Mouse (Mus musculus) kidney, embryonic 16.5 days (tissue): ENCODE measurements around the gene Slc38a3. TPM values are rescaled to one million over a fixed set of nuclear protein-coding genes. Genes with fewer than 3 reads are reported as not detected.
A peak's percentile ranks its signal among the peaks of the same experiment; 100 is the strongest.

ENCODE experiments used
- ATAC-seq: fragments of 200-750 bp; cut with Nextera tagmentation; 2 replicates; pipeline ENCODE4 v1.8.0; 2017; ENCODE audit warnings: moderate TSS enrichment; ENCODE audit not compliant: low FRiP score, low TSS enrichment
- H3K27ac ChIP-seq: fragments of 300-500 bp; sonication (generic); 2 replicates; pipeline ENCODE4 v1.5.1; 2014; ENCODE audit warnings: low read length
- H3K27me3 ChIP-seq: fragments of 300-500 bp; sonication (generic); 2 replicates; pipeline ENCODE4 v1.6.1; 2014; ENCODE audit warnings: low read length, control low read depth, mixed read lengths; ENCODE audit not compliant: insufficient read depth
- H3K36me3 ChIP-seq: fragments of 300-500 bp; sonication (generic); 2 replicates; pipeline ENCODE4 v1.6.1; 2014; ENCODE audit warnings: low read length, control low read depth, mixed read lengths; ENCODE audit not compliant: insufficient read depth
- H3K4me1 ChIP-seq: fragments of 300-500 bp; sonication (generic); 2 replicates; pipeline ENCODE4 v1.6.1; 2014; ENCODE audit warnings: low read length, control low read depth, mixed read lengths; ENCODE audit not compliant: insufficient read depth
- H3K4me2 ChIP-seq: fragments of 300-500 bp; sonication (generic); replicated peaks from 2 replicates; pipeline ENCODE4 v1.6.1; 2014; ENCODE audit warnings: low read depth, low read length
- H3K4me3 ChIP-seq: fragments of 300-500 bp; sonication (generic); 2 replicates; pipeline ENCODE4 v1.5.1; 2014; ENCODE audit warnings: mild to moderate bottlenecking, low read length
- H3K9ac ChIP-seq: fragments of 300-500 bp; sonication (generic); replicated peaks from 2 replicates; pipeline ENCODE4 v1.6.1; 2014; ENCODE audit warnings: low read length
- H3K9me3 ChIP-seq: fragments of 300-500 bp; sonication (generic); 2 replicates; pipeline ENCODE4 v1.6.1; 2016; ENCODE audit warnings: low read length, control low read depth
- WGBS: fragments of 180-500 bp; shearing (Covaris S2); extraction: QIAGEN DNeasy Blood & Tissue Kit; methylation state at CpG from one replicate; pipeline ENCODE4 v1.1.7; 2014; 5-methylcytosine and 5-hydroxymethylcytosine counted together
- polyA plus RNA-seq: library from polyadenylated mRNA; unstranded; fragments of >200 nt; fragmentation: Nextera tagmentation; extraction: Ambion mirVana; gene quantifications from 2 replicates; pipeline ENCODE4 v1.2.1, GENCODE M21; 2015

Slc38a3 gene
- polyA plus RNA-seq, 1 experiment from 2014 or later, result 12.9 TPM

GRCm38 (mm10) chr9:107607036-107607435, 62.3 kb downstream of the Slc38a3 start:
- H3K27me3 ChIP-seq, result no peaks in the 10 kb centered on the region
- H3K4me2 ChIP-seq, result peak overlapping the region; percentile 49
- H3K36me3 ChIP-seq, result no peaks in the 10 kb centered on the region
- 54% methylated on average over 2 of the region's 2 CpGs for WGBS
- H3K4me3 ChIP-seq, result peak overlapping the region; percentile 32
- no peak for ATAC-seq
- H3K4me1 ChIP-seq, result peaks cover 84% of the 10 kb centered on the region
- no peaks in the 10 kb centered on the region for H3K9me3 ChIP-seq
- H3K9ac ChIP-seq, result peak overlapping the region; percentile 54
- H3K27ac ChIP-seq, result peak overlapping the region; percentile 94

- no peak for ATAC-seq
- WGBS, result 15% methylated on average over 9 of the region's 9 CpGs
- Histone ChIP-seq H3K27ac (peak overlapping the region; percentile 94), H3K4me2 (peak overlapping the region; percentile 49), H3K4me1 (peaks cover 83% of the 10 kb centered on the region), H3K4me3 (peak overlapping the region; percentile 32), H3K36me3 (no peaks in the 10 kb centered on the region; the same call in 1 of the 2 replicates), H3K27me3 (no peaks in the 10 kb centered on the region), H3K9ac (peak overlapping the region; percentile 54), H3K9me3 (no peaks in the 10 kb centered on the region)
These were observed 62.7 kb downstream of the Slc38a3 start for GRCm38 (mm10) chr9:107606591-107606990.

GRCm38 (mm10) chr9:107605041-107605661, 64.2 kb downstream of the Slc38a3 start:
- Histone ChIP-seq H3K9ac (peak overlapping the region; percentile 73), H3K4me1 (peaks cover 79% of the 10 kb centered on the region), H3K9me3 (no peaks in the 10 kb centered on the region), H3K27me3 (no peaks in the 10 kb centered on the region), H3K27ac (peak overlapping the region; percentile 94), H3K4me2 (peak overlapping the region; percentile 60), H3K36me3 (peaks cover 3% of the 10 kb centered on the region; the same call in 1 of the 2 replicates), H3K4me3 (peak overlapping the region; percentile 40)
- peak; percentile 78 for ATAC-seq
- 25% methylated on average over 22 of the region's 23 CpGs for WGBS

- Histone ChIP-seq H3K9me3 (no peaks in the 10 kb centered on the region), H3K36me3 (peaks cover 3% of the 10 kb centered on the region; the same call in 1 of the 2 replicates), H3K9ac (no peak overlapping the region), H3K27me3 (no peaks in the 10 kb centered on the region), H3K4me1 (peaks cover 66% of the 10 kb centered on the region), H3K27ac (no peak overlapping the region), H3K4me3 (no peak overlapping the region), H3K4me2 (no peak overlapping the region)
- 51% methylated on average over 6 of the region's 6 CpGs for WGBS
- no peak for ATAC-seq
These were observed 66.1 kb downstream of the Slc38a3 start for GRCm38 (mm10) chr9:107603251-107603650.

- Histone ChIP-seq H3K4me2 (0 out of 2 replicates have a peak overlapping the region, but pooled peaks have one; percentile 28), H3K9ac (peak overlapping the region; percentile 45), H3K4me3 (no peak overlapping the region), H3K4me1 (peaks cover 56% of the 10 kb centered on the region), H3K27me3 (no peaks in the 10 kb centered on the region), H3K9me3 (no peaks in the 10 kb centered on the region), H3K27ac (peak overlapping the region; percentile 21; the same call in 1 of the 2 replicates), H3K36me3 (peaks cover 3% of the 10 kb centered on the region; the same call in 1 of the 2 replicates)
- 9% methylated on average over 10 of the region's 10 CpGs for WGBS
- ATAC-seq, result peak; percentile 20; the same call in 1 of the 2 replicates
These were observed 67.2 kb downstream of the Slc38a3 start for GRCm38 (mm10) chr9:107602068-107602648.

GRCm38 (mm10) chr9:107601275-107601674, 68.1 kb downstream of the Slc38a3 start:
- Histone ChIP-seq H3K4me3 (no peak overlapping the region), H3K9me3 (no peaks in the 10 kb centered on the region), H3K36me3 (peaks cover 3% of the 10 kb centered on the region; the same call in 1 of the 2 replicates), H3K4me1 (peaks cover 47% of the 10 kb centered on the region), H3K9ac (no peak overlapping the region), H3K27me3 (no peaks in the 10 kb centered on the region), H3K4me2 (no peak overlapping the region), H3K27ac (no peak overlapping the region)
- ATAC-seq, result no peak
- 85% methylated on average over 11 of the region's 11 CpGs for WGBS

GRCm38 (mm10) chr9:107600745-107601144, 68.6 kb downstream of the Slc38a3 start:
- ATAC-seq, result no peak
- H3K9ac ChIP-seq, result no peak overlapping the region

More at GRCm38 (mm10) chr9:107600745-107601144, 68.6 kb downstream of the Slc38a3 start:
- WGBS, result 76% methylated on average over 12 of the region's 12 CpGs
- H3K4me3 ChIP-seq, result no peak overlapping the region
- no peak overlapping the region for H3K4me2 ChIP-seq
- no peaks in the 10 kb centered on the region for H3K27me3 ChIP-seq
- no peak overlapping the region for H3K27ac ChIP-seq
- H3K36me3 ChIP-seq, result peaks cover 3% of the 10 kb centered on the region; the same call in 1 of the 2 replicates
- no peaks in the 10 kb centered on the region for H3K9me3 ChIP-seq
- H3K4me1 ChIP-seq, result peaks cover 42% of the 10 kb centered on the region

Other genes with a start within 250 kb of the Slc38a3 start
- 49.7 and 51.0 TPM in 2 replicates for gene Tmem115, start 135.6 kb downstream of the Slc38a3 start, polyA plus RNA-seq
- gene Cyb561d2, start 127.3 kb downstream of the Slc38a3 start, polyA plus RNA-seq, result 35.8 and 39.0 TPM in 2 replicates
- gene Nprl2, start 127.3 kb downstream of the Slc38a3 start, polyA plus RNA-seq, result 57.0 and 59.0 TPM in 2 replicates
- gene Zmynd10, start 122.2 kb downstream of the Slc38a3 start, polyA plus RNA-seq, result 3.3 and 3.9 TPM in 2 replicates
- 66.8 and 68.9 TPM in 2 replicates for gene Rassf1, start 118.0 kb downstream of the Slc38a3 start, polyA plus RNA-seq
- 45.3 and 48.0 TPM in 2 replicates for gene Tusc2, start 106.3 kb downstream of the Slc38a3 start, polyA plus RNA-seq
- gene Hyal2, start 101.6 kb downstream of the Slc38a3 start, polyA plus RNA-seq, result 131 and 132 TPM in 2 replicates
- gene Hyal1, start 92.6 kb downstream of the Slc38a3 start, polyA plus RNA-seq, result 10.6 and 12.3 TPM in 2 replicates
- 21.8 and 24.1 TPM in 2 replicates for gene Naa80, start 90.6 kb downstream of the Slc38a3 start, polyA plus RNA-seq
- gene Hyal3, start 88.7 kb downstream of the Slc38a3 start, polyA plus RNA-seq, result 1.3 and 1.6 TPM in 2 replicates
- 60.7 and 64.3 TPM in 2 replicates for gene Ifrd2, start 81.9 kb downstream of the Slc38a3 start, polyA plus RNA-seq
- gene Sema3b, start 60.3 kb downstream of the Slc38a3 start, polyA plus RNA-seq, result 31.3 TPM in 2 replicates
- 447 and 455 TPM in 2 replicates for gene Gnai2, start 34.2 kb downstream of the Slc38a3 start, polyA plus RNA-seq
- gene Gnat1, start 10.2 kb upstream of the Slc38a3 start, polyA plus RNA-seq, result 2.8 and 3.0 TPM in 2 replicates
- gene Sema3f, start 40.9 kb upstream of the Slc38a3 start, polyA plus RNA-seq, result 20.9 and 25.7 TPM in 2 replicates
- 203 and 214 TPM in 2 replicates for gene Rbm5, start 101.5 kb upstream of the Slc38a3 start, polyA plus RNA-seq
- 71.5 and 83.7 TPM in 2 replicates for gene Rbm6, start 203.7 kb upstream of the Slc38a3 start, polyA plus RNA-seq
- 12.9 and 13.6 TPM in 2 replicates for gene Mon1a, start 218.6 kb upstream of the Slc38a3 start, polyA plus RNA-seq
- gene Mst1r, start 237.3 kb upstream of the Slc38a3 start, polyA plus RNA-seq, result 2.1 and 2.8 TPM in 2 replicates